ENCODE assay signal across 26 mouse cellular contexts in the genomic region with DNA sequence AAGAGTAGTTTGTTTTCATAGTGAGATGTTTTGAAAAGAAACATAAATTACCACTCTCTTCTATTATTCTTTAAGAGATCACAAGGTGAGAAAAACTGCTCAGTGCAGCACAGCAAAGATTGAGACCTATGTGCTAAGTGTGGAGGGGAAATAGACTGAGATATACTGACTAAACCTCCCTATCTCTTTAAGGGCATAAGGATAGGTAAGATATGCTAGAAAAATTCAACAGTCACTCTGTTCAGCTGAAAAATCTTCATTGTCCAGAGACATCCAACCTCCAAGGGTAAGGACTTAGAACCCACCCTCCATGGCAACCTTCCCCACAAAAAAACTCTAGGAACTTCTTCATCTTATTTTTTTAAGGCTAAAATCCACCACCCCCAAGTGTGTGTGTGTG. TPM values are rescaled to one million over a fixed set of nuclear protein-coding genes. Genes with fewer than 3 reads are reported as not detected.
DNase-seq lines count a peak whose midpoint lies in the region; ATAC-seq and TF ChIP-seq lines count a peak whose summit lies in the region.
"Had no signal": no experiment of that assay in that cellular context is flagged by ENCODE, and none has a peak within 500 bp of the region (broad histone marks: within the 10 kb centered on the region; RNA-seq: fewer than 3 reads in every experiment).

No protein-coding gene starts in this region.

- peak; percentile 54 for ATAC-seq in megakaryocyte progenitor cell, adult 5-6 weeks (replicated peaks; ENCODE audit: poor library complexity)
- peak; percentile 76 for ATAC-seq in megakaryocyte-erythroid progenitor cell, adult 5-6 weeks (replicated peaks; ENCODE audit: low FRiP score, low TSS enrichment, poor library complexity, severe bottlenecking)
- no peak for ATAC-seq in hindbrain, embryonic 16.5 days
- no peak for ATAC-seq in kidney, embryonic 14.5 days (ENCODE audit: low FRiP score, low TSS enrichment)
- ATAC-seq: activated CD4-positive, CD25-positive, alpha-beta regulatory T cell, adult 4 months; CD4-positive, CD25-positive, alpha-beta regulatory T cell, adult 4 months; Patski had no signal

- no peaks in the 10 kb centered on the region for H3K79me2 ChIP-seq in MEL (ENCODE audit: control insufficient read depth, insufficient read depth, low read length, poor library complexity)

- no peak for TF ChIP-seq POLR2A in MEL (IDR thresholded peaks at IDR 0.05; ENCODE audit: control insufficient read depth in 1 of 2, insufficient read depth in 1 of 2, low read depth in 1 of 2, low read length in 2 of 2, poor library complexity in 1 of 2)

- no peak overlapping the region for H3K4me3 ChIP-seq in MEL (ENCODE audit: control insufficient read depth in 1 of 2, insufficient read depth in 1 of 2, low read depth in 2 of 2, low read length in 2 of 2)
- no peak overlapping the region for H3K4me3 ChIP-seq in hindbrain, embryonic 16.5 days (ENCODE audit: low read length)
- no peak overlapping the region for H3K4me3 ChIP-seq in embryonic facial prominence, embryonic 10.5 days
- no peak overlapping the region for H3K4me3 ChIP-seq in kidney, embryonic 14.5 days (ENCODE audit: low read length)

- TF ChIP-seq EP300 in MEL (IDR thresholded peaks at IDR 0.05; ENCODE audit: low read depth in 1 of 2, low read length in 2 of 2), result peak; percentile 7 to 72; a peak in 1 of 4 replicates

- TF ChIP-seq CTCF in MEL (IDR thresholded peaks at IDR 0.05 in 2 of 3, conservative IDR thresholded peaks at IDR 0.05 in 1 of 3; ENCODE audit: control insufficient read depth in 1 of 3, insufficient read depth in 1 of 3, low read depth in 2 of 3, low read length in 3 of 3, poor library complexity in 1 of 3, severe bottlenecking in 1 of 3), result no peak

- no peak for TF ChIP-seq RAD21 in MEL (IDR thresholded peaks at IDR 0.05; ENCODE audit: low read depth, low read length)

- no peak overlapping the region for H3K27ac ChIP-seq in MEL (ENCODE audit: control insufficient read depth, low read depth, low read length)
- H3K27ac ChIP-seq in hindbrain, embryonic 16.5 days (ENCODE audit: low read depth, low read length), result no peak overlapping the region
- H3K27ac ChIP-seq in embryonic facial prominence, embryonic 10.5 days (replicated peaks), result no peak overlapping the region
- H3K27ac ChIP-seq in kidney, embryonic 14.5 days (ENCODE audit: low read depth, low read length), result no peak overlapping the region

- H3K4me2 ChIP-seq in hindbrain, embryonic 16.5 days (ENCODE audit: low read length), result no peak overlapping the region
- H3K4me2 ChIP-seq in kidney, embryonic 14.5 days (replicated peaks; ENCODE audit: low read depth, low read length), result no peak overlapping the region

- no peak overlapping the region for H3K9ac ChIP-seq in MEL (ENCODE audit: control insufficient read depth, low read depth, low read length, poor library complexity, severe bottlenecking)
- H3K9ac ChIP-seq in hindbrain, embryonic 16.5 days (ENCODE audit: low read depth, low read length), result no peak overlapping the region
- no peak overlapping the region for H3K9ac ChIP-seq in kidney, embryonic 14.5 days (ENCODE audit: low read depth, low read length)

- no peaks in the 10 kb centered on the region for H3K9me3 ChIP-seq in MEL (replicated peaks; ENCODE audit: insufficient read depth, low read length)
- H3K9me3 ChIP-seq in hindbrain, embryonic 16.5 days (ENCODE audit: control insufficient read depth, low read length), result no peaks in the 10 kb centered on the region
- H3K9me3 ChIP-seq in embryonic facial prominence, embryonic 10.5 days, result no peaks in the 10 kb centered on the region
- no peaks in the 10 kb centered on the region for H3K9me3 ChIP-seq in kidney, embryonic 14.5 days (ENCODE audit: control insufficient read depth, low read length)
- H3K9me3 ChIP-seq: G1E had no signal

- DNase-seq in MEL (ENCODE audit: low read depth, low spot score), result peak; percentile 35
- no peak for DNase-seq in embryonic facial prominence, embryonic 10.5 days (ENCODE audit: low spot score)
- DNase-seq: adrenal gland, adult 2 months; adrenal gland, adult 8-10 months; adrenal gland, postnatal 10 days; adrenal gland, postnatal 14 days; adrenal gland, postnatal 25 days; adrenal gland, postnatal 36 days; B cell, adult 2 months; cerebellum, adult 11 months; cerebellum, adult 11-12 months; cerebellum, adult 18-20 months; cerebellum, adult 2 months had no signal

- no peaks in the 10 kb centered on the region for H3K27me3 ChIP-seq in MEL (ENCODE audit: control insufficient read depth in 1 of 2, insufficient read depth in 2 of 2, low read length in 2 of 2)
- no peaks in the 10 kb centered on the region for H3K27me3 ChIP-seq in hindbrain, embryonic 16.5 days (replicated peaks; ENCODE audit: control insufficient read depth, insufficient read depth, low read length)
- H3K27me3 ChIP-seq in embryonic facial prominence, embryonic 10.5 days (replicated peaks; ENCODE audit: low read depth, poor library complexity, severe bottlenecking), result no peaks in the 10 kb centered on the region
- no peaks in the 10 kb centered on the region for H3K27me3 ChIP-seq in kidney, embryonic 14.5 days (ENCODE audit: control insufficient read depth, insufficient read depth, low read length)
- H3K27me3 ChIP-seq: CH12.LX, Patski had no signal

- peaks cover 3 to 9% of the 10 kb centered on the region in 2 experiments; a peak in 2 of 4 replicates for H3K4me1 ChIP-seq in MEL (ENCODE audit: control insufficient read depth in 1 of 2, insufficient read depth in 2 of 2, low read length in 2 of 2)
- no peaks in the 10 kb centered on the region for H3K4me1 ChIP-seq in hindbrain, embryonic 16.5 days (ENCODE audit: control insufficient read depth, insufficient read depth, low read depth, low read length)
- no peaks in the 10 kb centered on the region for H3K4me1 ChIP-seq in embryonic facial prominence, embryonic 10.5 days
- H3K4me1 ChIP-seq in kidney, embryonic 14.5 days (ENCODE audit: control insufficient read depth, insufficient read depth, low read length), result no peaks in the 10 kb centered on the region

- peaks cover 0 to 9% of the 10 kb centered on the region in 2 experiments; a peak in 2 of 4 replicates for H3K36me3 ChIP-seq in MEL (ENCODE audit: control insufficient read depth in 1 of 2, insufficient read depth in 2 of 2, low read length in 2 of 2)
- no peaks in the 10 kb centered on the region for H3K36me3 ChIP-seq in hindbrain, embryonic 16.5 days (ENCODE audit: control insufficient read depth, insufficient read depth, low read length)
- no peaks in the 10 kb centered on the region for H3K36me3 ChIP-seq in embryonic facial prominence, embryonic 10.5 days (replicated peaks)
- no peaks in the 10 kb centered on the region for H3K36me3 ChIP-seq in kidney, embryonic 14.5 days (ENCODE audit: control insufficient read depth, insufficient read depth, low read length)

TF ChIP-seq in MEL, 35 proteins besides CTCF, POLR2A, EP300 and RAD21:
- TF ChIP-seq CHD1 (IDR thresholded peaks at IDR 0.05; ENCODE audit: low read depth, low read length) (no peak), E2F4 (IDR thresholded peaks at IDR 0.05; ENCODE audit: borderline replicate concordance, low read depth, low read length) (no peak), UBTF (IDR thresholded peaks at IDR 0.05; ENCODE audit: borderline replicate concordance, insufficient read depth, low read depth, low read length) (no peak), GATA1 (IDR thresholded peaks at IDR 0.05; ENCODE audit: low read depth, low read length) (peak; percentile 34; the same call in 1 of the 2 replicates), MEF2A (IDR thresholded peaks at IDR 0.05; ENCODE audit: extremely low read depth, insufficient replicate concordance, low read depth, low read length, poor library complexity, severe bottlenecking) (no peak), TCF12 (IDR thresholded peaks at IDR 0.05; ENCODE audit: low read depth, low read length) (no peak; the same call in 1 of the 2 replicates), ZKSCAN1 (IDR thresholded peaks at IDR 0.05; ENCODE audit: low read depth, low read length) (no peak), MYB (IDR thresholded peaks at IDR 0.05; ENCODE audit: low read depth, low read length) (no peak)

RNA-seq across cellular contexts. Expression of gene Vmn2r84, which starts 29.4 kb away (rescaled TPM):
- total RNA-seq in MEL (2012; rRNA removed), result 0.03 TPM in 1 of 2 replicates, not detected in the other
- polyA plus RNA-seq in MEL (2012; ENCODE audit: insufficient read depth in 1 of 2, insufficient read length in 2 of 2, low read depth in 1 of 2, low replicate concordance in 2 of 2, missing spikeins in 1 of 2), result under 1 TPM in 1 of 2 experiments, not detected in 1; 0.01 TPM
- total RNA-seq in megakaryocyte progenitor cell, adult 5-6 weeks (2015), result not detected in 2 replicates
- total RNA-seq in megakaryocyte progenitor cell, adult 5-6 weeks (2017), result not detected in 2 replicates
- total RNA-seq in megakaryocyte-erythroid progenitor cell, adult 5-6 weeks (2014; fragmentation: Nextera tagmentation), result not detected in 2 replicates
- total RNA-seq in megakaryocyte-erythroid progenitor cell, adult 5-6 weeks (2017), result not detected in 2 replicates
- 0.01 and 0.03 TPM in 2 replicates for polyA plus RNA-seq in hindbrain, embryonic 16.5 days (2015; fragmentation: Nextera tagmentation; extraction: Ambion mirVana)
- not detected in 2 replicates for polyA plus RNA-seq in embryonic facial prominence, embryonic 10.5 days (2016; fragmentation: Nextera tagmentation; extraction: Ambion mirVana)
- not detected in 2 replicates for polyA plus RNA-seq in kidney, embryonic 14.5 days (2014; fragmentation: Nextera tagmentation; extraction: Ambion mirVana)
- total RNA-seq: adrenal gland, adult 18-20 months; adrenal gland, adult 2 months; adrenal gland, adult 8-10 months; adrenal gland, postnatal 10 days; adrenal gland, postnatal 14 days; adrenal gland, postnatal 25 days; adrenal gland, postnatal 36 days; adrenal gland, postnatal 4 days; CH12.LX had no signal
- polyA plus RNA-seq: adrenal gland, adult 2 months; C2C12; G1E; Patski had no signal

RNA-seq across cellular contexts. Expression of gene Tespa1, which starts 42.1 kb away (rescaled TPM):
- total RNA-seq in MEL (2012; rRNA removed), result 2.7 and 7.8 TPM in 2 replicates
- 1 to 10 TPM in 1 of 2 experiments, not detected in 1; 3.5 TPM for polyA plus RNA-seq in MEL (2012; ENCODE audit: insufficient read depth in 1 of 2, insufficient read length in 2 of 2, low read depth in 1 of 2, low replicate concordance in 2 of 2, missing spikeins in 1 of 2)
- 30.7 and 51.7 TPM in 2 replicates for total RNA-seq in megakaryocyte progenitor cell, adult 5-6 weeks (2015)
- total RNA-seq in megakaryocyte progenitor cell, adult 5-6 weeks (2017), result 35.8 and 50.3 TPM in 2 replicates
- total RNA-seq in megakaryocyte-erythroid progenitor cell, adult 5-6 weeks (2014; fragmentation: Nextera tagmentation), result 2.6 and 3.7 TPM in 2 replicates
- 10.9 and 12.2 TPM in 2 replicates for total RNA-seq in megakaryocyte-erythroid progenitor cell, adult 5-6 weeks (2017)
- polyA plus RNA-seq in hindbrain, embryonic 16.5 days (2015; fragmentation: Nextera tagmentation; extraction: Ambion mirVana), result 0.09 TPM in 1 of 2 replicates, not detected in the other
- not detected in 2 replicates for polyA plus RNA-seq in embryonic facial prominence, embryonic 10.5 days (2016; fragmentation: Nextera tagmentation; extraction: Ambion mirVana)
- 0.31 TPM in 1 of 2 replicates, not detected in the other for polyA plus RNA-seq in kidney, embryonic 14.5 days (2014; fragmentation: Nextera tagmentation; extraction: Ambion mirVana)
- polyA plus RNA-seq: adrenal gland, adult 2 months; brain, embryonic 14.5 days; C2C12 had no signal

Comparison
In these comparisons a context has a peak if more than half of its experiments do, and no peak if none do; other contexts are left out.
1. ATAC-seq: peak in megakaryocyte progenitor cell, adult 5-6 weeks (single experiment) and megakaryocyte-erythroid progenitor cell, adult 5-6 weeks (single experiment); none in hindbrain, embryonic 16.5 days (single experiment) and kidney, embryonic 14.5 days (single experiment).